Comparison of ENCODE assay signal across 8 mouse cellular contexts in the genomic region with DNA sequence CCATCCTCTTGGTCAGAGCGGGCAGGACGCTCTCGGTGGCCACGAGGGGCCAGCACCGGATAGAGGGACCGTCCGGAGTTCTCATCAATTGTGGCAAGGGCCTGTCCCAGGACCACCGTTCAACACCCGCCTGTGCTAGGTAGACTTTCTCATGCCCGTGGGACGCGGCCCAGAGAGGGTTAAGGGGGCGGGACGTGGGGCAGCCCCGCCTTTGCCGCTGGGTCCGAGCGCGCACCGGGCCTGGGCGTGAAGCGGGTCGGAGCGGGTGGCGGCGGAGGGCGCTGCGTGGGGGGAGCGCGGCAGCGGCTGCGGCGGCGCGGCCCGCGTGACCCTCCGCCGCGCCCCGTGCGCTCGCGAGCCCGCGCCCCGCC. TPM values are rescaled to one million over a fixed set of nuclear protein-coding genes. Genes with fewer than 3 reads are reported as not detected.
A peak's percentile ranks its signal among the peaks of the same experiment; 100 is the strongest.
DNase-seq lines count a peak whose midpoint lies in the region; ATAC-seq and TF ChIP-seq lines count a peak whose summit lies in the region.

A gene (plus strand): TSS at position 232 of the 371 bp plus-strand sequence.

- no peaks in the 10 kb centered on the region for H3K36me3 ChIP-seq in forebrain, embryonic 11.5 days (ENCODE audit: control insufficient read depth, insufficient read depth, low read length)
- H3K36me3 ChIP-seq in heart, embryonic 13.5 days: no peaks in the 10 kb centered on the region
- H3K36me3 ChIP-seq in liver, embryonic 15.5 days (replicated peaks): no peaks in the 10 kb centered on the region
- H3K36me3 ChIP-seq in neural tube, embryonic 13.5 days: no peaks in the 10 kb centered on the region

- peak within 1 kb of the TSS; percentile 63 for H3K4me2 ChIP-seq in forebrain, embryonic 11.5 days (ENCODE audit: low read depth, low read length, severe bottlenecking)
- peak within 1 kb of the TSS; percentile 98 for H3K4me2 ChIP-seq in heart, embryonic 13.5 days
- H3K4me2 ChIP-seq in liver, embryonic 15.5 days: peak within 1 kb of the TSS; percentile 76
- H3K4me2 ChIP-seq in neural tube, embryonic 13.5 days: peak within 1 kb of the TSS; percentile 89

- no peak for TF ChIP-seq CTCF in bone marrow macrophage, adult 2 months (IDR thresholded peaks at IDR 0.05; ENCODE audit: low read depth, low read length)

- peaks cover 7% of the 10 kb centered on the region; the same call in 1 of the 2 replicates for H3K27me3 ChIP-seq in forebrain, embryonic 11.5 days (ENCODE audit: control insufficient read depth, insufficient read depth, low read length)
- peaks cover 37% of the 10 kb centered on the region for H3K27me3 ChIP-seq in heart, embryonic 13.5 days (replicated peaks)
- H3K27me3 ChIP-seq in liver, embryonic 15.5 days: peaks cover 68% of the 10 kb centered on the region
- peaks cover 30% of the 10 kb centered on the region for H3K27me3 ChIP-seq in neural tube, embryonic 13.5 days

- TF ChIP-seq POLR2A in bone marrow macrophage, adult 2 months (IDR thresholded peaks at IDR 0.05; ENCODE audit: borderline replicate concordance, low read depth, low read length): no peak

- ATAC-seq in CD4-positive, CD25-positive, alpha-beta regulatory T cell, adult 4 months: peak; percentile 53
- ATAC-seq in forebrain, embryonic 11.5 days (replicated peaks; ENCODE audit: low FRiP score): peak; percentile 70
- ATAC-seq in heart, embryonic 13.5 days (ENCODE audit: extremely low read depth, insufficient number of reproducible peaks, low FRiP score, low TSS enrichment): peak; percentile 58; the same call in 1 of the 2 replicates
- ATAC-seq in liver, embryonic 15.5 days (ENCODE audit: insufficient read depth): no peak
- ATAC-seq in neural tube, embryonic 13.5 days (ENCODE audit: low read depth): peak; percentile 90

- H3K4me1 ChIP-seq in bone marrow macrophage, adult 2 months (ENCODE audit: control insufficient read depth, insufficient read depth, low read length): peaks cover 27% of the 10 kb centered on the region
- H3K4me1 ChIP-seq in forebrain, embryonic 11.5 days (replicated peaks; ENCODE audit: control insufficient read depth, insufficient read depth, low read length): 0 out of 2 replicates have a peak, but pooled peaks cover 4% of the 10 kb centered on the region
- H3K4me1 ChIP-seq in heart, embryonic 13.5 days: peaks cover 14% of the 10 kb centered on the region
- H3K4me1 ChIP-seq in liver, embryonic 15.5 days (replicated peaks): peaks cover 15% of the 10 kb centered on the region
- H3K4me1 ChIP-seq in neural tube, embryonic 13.5 days (replicated peaks): peaks cover 32% of the 10 kb centered on the region

- DNase-seq in forebrain, embryonic 11.5 days (ENCODE audit: low spot score): peak; percentile 81
- DNase-seq in kidney, postnatal 4 days: peak; percentile 78 to 83
- DNase-seq in thymus, postnatal 14 days: peak; percentile 76

- H3K4me3 ChIP-seq in bone marrow macrophage, adult 2 months (ENCODE audit: insufficient read depth, low read length): peak within 1 kb of the TSS; percentile 73
- peak within 1 kb of the TSS; percentile 71 for H3K4me3 ChIP-seq in forebrain, embryonic 11.5 days (ENCODE audit: low read depth, low read length)
- peak within 1 kb of the TSS; percentile 76 for H3K4me3 ChIP-seq in heart, embryonic 13.5 days
- H3K4me3 ChIP-seq in liver, embryonic 15.5 days (replicated peaks): peak within 1 kb of the TSS; percentile 58
- peak within 1 kb of the TSS; percentile 71 for H3K4me3 ChIP-seq in neural tube, embryonic 13.5 days

- H3K9ac ChIP-seq in forebrain, embryonic 11.5 days (ENCODE audit: low read length): peak within 1 kb of the TSS; percentile 69
- peak within 1 kb of the TSS; percentile 85 for H3K9ac ChIP-seq in heart, embryonic 13.5 days
- H3K9ac ChIP-seq in liver, embryonic 15.5 days: peak within 1 kb of the TSS; percentile 21; the same call in 1 of the 2 replicates
- H3K9ac ChIP-seq in neural tube, embryonic 13.5 days: peak within 1 kb of the TSS; percentile 91

- peak within 1 kb of the TSS; percentile 15 for H3K27ac ChIP-seq in bone marrow macrophage, adult 2 months (ENCODE audit: insufficient read depth, low read depth, low read length)
- H3K27ac ChIP-seq in forebrain, embryonic 11.5 days (ENCODE audit: low read depth, low read length): no peak within 1 kb of the TSS
- peak within 1 kb of the TSS; percentile 32; the same call in 1 of the 2 replicates for H3K27ac ChIP-seq in heart, embryonic 13.5 days (replicated peaks)
- no peak within 1 kb of the TSS for H3K27ac ChIP-seq in liver, embryonic 15.5 days (replicated peaks)
- H3K27ac ChIP-seq in neural tube, embryonic 13.5 days (replicated peaks): peak within 1 kb of the TSS; percentile 95

- WGBS in forebrain, embryonic 11.5 days: under 1% methylated on average over 46 of the region's 47 CpGs
- WGBS in heart, embryonic 13.5 days: 2% methylated on average over 24 of the region's 47 CpGs
- under 1% methylated on average over 30 of the region's 47 CpGs for WGBS in liver, embryonic 15.5 days (ENCODE audit: insufficient replicate concordance)
- WGBS in neural tube, embryonic 13.5 days: under 1% methylated on average over 29 of the region's 47 CpGs

- no peaks in the 10 kb centered on the region for H3K9me3 ChIP-seq in forebrain, embryonic 11.5 days (ENCODE audit: control insufficient read depth, low read length)
- no peaks in the 10 kb centered on the region for H3K9me3 ChIP-seq in heart, embryonic 13.5 days
- no peaks in the 10 kb centered on the region for H3K9me3 ChIP-seq in liver, embryonic 15.5 days (replicated peaks)
- no peaks in the 10 kb centered on the region for H3K9me3 ChIP-seq in neural tube, embryonic 13.5 days

RNA-seq across cellular contexts. Expression of the gene that starts here (rescaled TPM):
- polyA plus RNA-seq in CD4-positive, CD25-positive, alpha-beta regulatory T cell, adult 4 months (2017; shearing (Covaris generic)): 1 to 10 TPM in 1 of 2 experiments, under 1 TPM in 1; 0.59 to 1.4 TPM
- 1.0 and 1.6 TPM in 2 replicates for polyA plus RNA-seq in bone marrow macrophage, adult 2 months (2012; ENCODE audit: insufficient read depth, insufficient read length, missing spikeins)
- 2.3 and 2.9 TPM in 2 replicates for polyA plus RNA-seq in forebrain, embryonic 11.5 days (2014; fragmentation: Nextera tagmentation; extraction: Ambion mirVana)
- 1.1 and 1.4 TPM in 2 replicates for polyA plus RNA-seq in heart, embryonic 13.5 days (2015; fragmentation: Nextera tagmentation; extraction: Ambion mirVana)
- 0.24 and 0.48 TPM in 2 replicates for polyA plus RNA-seq in liver, embryonic 15.5 days (2015; fragmentation: Nextera tagmentation; extraction: Ambion mirVana)
- 10.5 and 16.5 TPM in 2 replicates for polyA plus RNA-seq in neural tube, embryonic 13.5 days (2015; fragmentation: Nextera tagmentation; extraction: Ambion mirVana)

Comparison
In these comparisons a context has a peak if more than half of its experiments do, and no peak if none do; other contexts are left out.
1. H3K27ac ChIP-seq: peak in bone marrow macrophage, adult 2 months (single experiment), heart, embryonic 13.5 days (single experiment) and neural tube, embryonic 13.5 days (single experiment); none in forebrain, embryonic 11.5 days (single experiment) and liver, embryonic 15.5 days (single experiment).
2. H3K9ac ChIP-seq: peak in every context shown above with its lines; median percentile 91 in neural tube, embryonic 13.5 days; 85 in heart, embryonic 13.5 days; 69 in forebrain, embryonic 11.5 days; 21 in liver, embryonic 15.5 days.
3. Peak in every context shown above with its lines, with median percentiles within 50 percentile points of each other: H3K4me3 ChIP-seq, DNase-seq and H3K4me2 ChIP-seq.